Mouse (Mus musculus) myocyte (in vitro differentiated cells): ENCODE results near the gene Serpinc1. TPM values are rescaled to one million over a fixed set of nuclear protein-coding genes. Genes with fewer than 3 reads are reported as not detected.
"Not testable (repeated sequence)": the region's sequence is repeated elsewhere in the genome, so short reads cannot be mapped to it uniquely, and the experiment has no call there.

Experiments
- H3K27me3 ChIP-seq: one replicate; pipeline ENCODE4 v1.6.1; 2011; ENCODE audit not compliant: control insufficient read depth, insufficient read depth, insufficient read length
- H3K36me3 ChIP-seq: one replicate; pipeline ENCODE4 v1.6.1; 2011; ENCODE audit not compliant: control insufficient read depth, insufficient read depth
- H3K4me2 ChIP-seq: one replicate; pipeline ENCODE4 v1.6.1; 2011; ENCODE audit warnings: low read depth, control low read depth
- H3K4me3 ChIP-seq: one replicate; pipeline ENCODE4 v1.5.1; 2011; ENCODE audit warnings: mild to moderate bottlenecking, control low read depth, moderate library complexity
- H3K79me2 ChIP-seq: one replicate; pipeline ENCODE4 v1.6.1; 2011; ENCODE audit not compliant: control insufficient read depth, insufficient read depth
- H3ac ChIP-seq: one replicate; pipeline ENCODE4 v1.6.1; 2011; ENCODE audit not compliant: control insufficient read depth, insufficient read length
- CEBPB ChIP-seq: IDR thresholded peaks from 2 replicates; pipeline ENCODE4 v1.6.1; 2011; ENCODE audit warnings: mild to moderate bottlenecking, moderate library complexity; ENCODE audit not compliant: poor library complexity, insufficient read depth, severe bottlenecking
- E2F4 ChIP-seq: IDR thresholded peaks from one replicate; pipeline ENCODE4 v1.6.1; 2011; ENCODE audit warnings: mild to moderate bottlenecking, control low read depth, moderate library complexity; ENCODE audit not compliant: insufficient read depth
- MAX ChIP-seq: IDR thresholded peaks from one replicate; pipeline ENCODE4 v1.6.1; 2011; ENCODE audit warnings: low read depth, mild to moderate bottlenecking, control low read depth
- MYOD1 ChIP-seq, 3 experiments: IDR thresholded peaks; one replicate each; pipeline ENCODE4 v1.6.1; 2011; ENCODE audit warnings: control low read depth in 2 of 3, low read depth in 2 of 3, mild to moderate bottlenecking in 2 of 3, moderate library complexity in 1 of 3; ENCODE audit not compliant: insufficient read length in 2 of 3, control insufficient read depth in 1 of 3
- MYOG ChIP-seq, 3 experiments: IDR thresholded peaks; one replicate each; pipeline ENCODE4 v1.6.1; 2011; ENCODE audit warnings: control low read depth in 2 of 3, low read depth in 2 of 3, mild to moderate bottlenecking in 2 of 3; ENCODE audit not compliant: insufficient read length in 2 of 3, control insufficient read depth in 1 of 3, insufficient read depth in 1 of 3
- POLR2A ChIP-seq: IDR thresholded peaks from one replicate; pipeline ENCODE4 v1.6.1; 2011; ENCODE audit warnings: low read depth, mild to moderate bottlenecking, control low read depth, moderate library complexity; ENCODE audit not compliant: insufficient read length
- POLR2AphosphoS2 ChIP-seq: IDR thresholded peaks from one replicate; pipeline ENCODE4 v1.6.1; 2011; ENCODE audit warnings: low read depth, control low read depth; ENCODE audit not compliant: insufficient read length
- REST ChIP-seq: IDR thresholded peaks from one replicate; pipeline ENCODE4 v1.6.1; 2011; ENCODE audit warnings: mild to moderate bottlenecking, control low read depth, moderate library complexity; ENCODE audit not compliant: insufficient read depth, insufficient read length
- SRF ChIP-seq: IDR thresholded peaks from one replicate; pipeline ENCODE4 v1.6.1; 2011; ENCODE audit warnings: low read depth; ENCODE audit not compliant: control insufficient read depth, insufficient read length
- TCF12 ChIP-seq: IDR thresholded peaks from one replicate; pipeline ENCODE4 v1.6.1; 2011; ENCODE audit warnings: mild to moderate bottlenecking, control low read depth; ENCODE audit not compliant: poor library complexity, insufficient read depth, severe bottlenecking
- TCF3 ChIP-seq: IDR thresholded peaks from one replicate; pipeline ENCODE4 v1.6.1; 2011; ENCODE audit warnings: low read depth, control low read depth; ENCODE audit not compliant: insufficient read length
- USF1 ChIP-seq: IDR thresholded peaks from one replicate; pipeline ENCODE4 v1.6.1; 2011; ENCODE audit warnings: low read depth, mild to moderate bottlenecking, control low read depth, moderate library complexity
- polyA plus RNA-seq: library from polyadenylated mRNA; unstranded; fragments of >200 nt; fragmentation: generic; extraction: Trizol; gene quantifications from one replicate; pipeline ENCODE4 v1.2.1, GENCODE M21; 2012; ENCODE audit warnings: missing spikeins

Serpinc1 gene
- polyA plus RNA-seq, 1 experiment = 0.26 TPM

- Histone ChIP-seq H3K4me2 (no peak overlapping the region), H3K27me3 (no peaks in the 10 kb centered on the region), H3K36me3 (no peaks in the 10 kb centered on the region), H3ac (no peak overlapping the region), H3K79me2 (no peaks in the 10 kb centered on the region), H3K4me3 (no peak overlapping the region)
- TF ChIP-seq MYOD1 (IDR thresholded peaks at IDR 0.05; ENCODE audit: control insufficient read depth in 1 of 3, insufficient read length in 2 of 3, low read depth in 2 of 3) = no peak
- TF ChIP-seq CEBPB = no peak
- TF ChIP-seq MAX = no peak
- no peak for TF ChIP-seq TCF12
- no peak for TF ChIP-seq REST
Measured at GRCm38 (mm10) chr1:160981337-160981736, 3.0 kb downstream of the Serpinc1 start.

GRCm38 (mm10) chr1:160982887-160983286, 4.5 kb downstream of the Serpinc1 start:
- no peaks in the 10 kb centered on the region for H3K36me3 ChIP-seq
- TF ChIP-seq REST = no peak
- H3K4me2 ChIP-seq = no peak overlapping the region
- no peaks in the 10 kb centered on the region for H3K27me3 ChIP-seq
- no peak overlapping the region for H3K4me3 ChIP-seq
- H3ac ChIP-seq = no peak overlapping the region
- no peaks in the 10 kb centered on the region for H3K79me2 ChIP-seq

GRCm38 (mm10) chr1:160984731-160985130, 6.3 kb downstream of the Serpinc1 start:
- not testable (repeated sequence) for H3K4me2 ChIP-seq, H3K4me3 ChIP-seq, H3K27me3 ChIP-seq, H3ac ChIP-seq, H3K36me3 ChIP-seq, H3K79me2 ChIP-seq

- TF ChIP-seq E2F4 (no peak), SRF (no peak), REST (no peak), MAX (no peak), USF1 (no peak), POLR2AphosphoS2 (no peak), TCF12 (no peak), CEBPB (no peak), MYOG (IDR thresholded peaks at IDR 0.05; ENCODE audit: control insufficient read depth in 1 of 3, insufficient read depth in 1 of 3, insufficient read length in 2 of 3, low read depth in 2 of 3) (no peak), POLR2A (no peak), TCF3 (no peak), MYOD1 (IDR thresholded peaks at IDR 0.05; ENCODE audit: control insufficient read depth in 1 of 3, insufficient read length in 2 of 3, low read depth in 2 of 3) (no peak)
- no peaks in the 10 kb centered on the region for H3K27me3 ChIP-seq
Measured at GRCm38 (mm10) chr1:160985477-160985876, 7.1 kb downstream of the Serpinc1 start.

GRCm38 (mm10) chr1:160986881-160987635, 8.7 kb downstream of the Serpinc1 start:
- Histone ChIP-seq H3K27me3 (no peaks in the 10 kb centered on the region), H3K36me3 (no peaks in the 10 kb centered on the region), H3ac (no peak overlapping the region), H3K4me2 (no peak overlapping the region), H3K4me3 (no peak overlapping the region), H3K79me2 (no peaks in the 10 kb centered on the region)
- TF ChIP-seq E2F4 = no peak
- no peak for TF ChIP-seq SRF
- TF ChIP-seq CEBPB = no peak
- TF ChIP-seq MYOD1 (IDR thresholded peaks at IDR 0.05; ENCODE audit: control insufficient read depth in 1 of 3, insufficient read length in 2 of 3, low read depth in 2 of 3) = no peak
- TF ChIP-seq REST = no peak
- no peak for TF ChIP-seq MAX
- no peak for TF ChIP-seq POLR2AphosphoS2
- no peak for TF ChIP-seq USF1
- TF ChIP-seq MYOG (IDR thresholded peaks at IDR 0.05; ENCODE audit: control insufficient read depth in 1 of 3, insufficient read depth in 1 of 3, insufficient read length in 2 of 3, low read depth in 2 of 3) = no peak
- TF ChIP-seq TCF12 = no peak

More at GRCm38 (mm10) chr1:160985477-160985876, 7.1 kb downstream of the Serpinc1 start:
- no peaks in the 10 kb centered on the region for H3K79me2 ChIP-seq
- no peak overlapping the region for H3K4me3 ChIP-seq
- no peaks in the 10 kb centered on the region for H3K36me3 ChIP-seq
- no peak overlapping the region for H3ac ChIP-seq
- H3K4me2 ChIP-seq = no peak overlapping the region
